Mouse (Mus musculus) spleen, adult 2 months (tissue): Measurements from ENCODE around the gene Zfp708. TPM values are rescaled to one million over a fixed set of nuclear protein-coding genes. Genes with fewer than 3 reads are reported as not detected.

Experiments used
- DNase-seq, 2 experiments: peaks; one replicate each; pipeline versions ENCODE4 v3.0.0 to v3.0.0-alpha.2; 2012 to 2021; ENCODE audit warnings: low spot score in 2 of 2, low read depth in 1 of 2
- H3K27ac ChIP-seq: fragments of 200-500 bp; 2 replicates; pipeline ENCODE4 v1.5.1; 2012; ENCODE audit warnings: low read length, inconsistent platforms; ENCODE audit not compliant: insufficient read depth
- H3K27me3 ChIP-seq: fragments of 200-500 bp; 2 replicates; pipeline ENCODE4 v1.6.1; 2012; ENCODE audit warnings: mild to moderate bottlenecking, moderate library complexity, low read length, inconsistent platforms; ENCODE audit not compliant: control insufficient read depth, insufficient read depth
- H3K36me3 ChIP-seq: fragments of 200-500 bp; 2 replicates; pipeline ENCODE4 v1.6.1; 2012; ENCODE audit warnings: mild to moderate bottlenecking, low read length, inconsistent platforms; ENCODE audit not compliant: control insufficient read depth, insufficient read depth
- H3K4me1 ChIP-seq: fragments of 200-500 bp; 2 replicates; pipeline ENCODE4 v1.6.1; 2011; ENCODE audit warnings: inconsistent platforms; ENCODE audit not compliant: control insufficient read depth, insufficient read depth, insufficient read length
- H3K4me3 ChIP-seq: fragments of 200-500 bp; 2 replicates; pipeline ENCODE4 v1.5.1; 2011; ENCODE audit warnings: mild to moderate bottlenecking, inconsistent platforms; ENCODE audit not compliant: insufficient read depth, insufficient read length; ENCODE audit errors: extremely low read depth
- CTCF ChIP-seq: fragments of 200-500 bp; IDR thresholded peaks from 2 replicates; pipeline ENCODE4 v1.5.1; 2011; ENCODE audit warnings: mild to moderate bottlenecking, inconsistent platforms; ENCODE audit not compliant: insufficient read depth, insufficient read length, insufficient replicate concordance; ENCODE audit errors: extremely low read depth
- POLR2A ChIP-seq: fragments of 200-500 bp; IDR thresholded peaks from 2 replicates; pipeline ENCODE4 v1.6.1; 2011; ENCODE audit warnings: low read depth, low read length, inconsistent platforms
- WGBS: fragments of 180-500 bp; shearing (Covaris S2); methylation state at CpG from one replicate; pipeline ENCODE4 v1.1.7; 2018; 5-methylcytosine and 5-hydroxymethylcytosine counted together
- polyA plus RNA-seq: library from polyadenylated mRNA; depleted of rRNA; stranded (reverse); fragments of >200 nt; gene quantifications from 2 replicates; pipeline ENCODE4 v1.2.3, GENCODE M21; 2012

Zfp708 gene
- polyA plus RNA-seq, 1 experiment, result 0.11 TPM

- Histone ChIP-seq H3K4me3 (no peak overlapping the region), H3K27me3 (peaks cover 2% of the 10 kb centered on the region; the same call in 1 of the 2 replicates), H3K27ac (no peak overlapping the region), H3K36me3 (no peaks in the 10 kb centered on the region), H3K4me1 (peaks cover 9% of the 10 kb centered on the region; the same call in 1 of the 2 replicates)
- DNase-seq, result no peak
- 84% methylated on average over 12 of the region's 12 CpGs for WGBS
- TF ChIP-seq POLR2A (no peak), CTCF (no peak)
Observed at GRCm38 (mm10) chr13:67112096-67112495, 14.3 kb upstream of the Zfp708 start.

DNA sequence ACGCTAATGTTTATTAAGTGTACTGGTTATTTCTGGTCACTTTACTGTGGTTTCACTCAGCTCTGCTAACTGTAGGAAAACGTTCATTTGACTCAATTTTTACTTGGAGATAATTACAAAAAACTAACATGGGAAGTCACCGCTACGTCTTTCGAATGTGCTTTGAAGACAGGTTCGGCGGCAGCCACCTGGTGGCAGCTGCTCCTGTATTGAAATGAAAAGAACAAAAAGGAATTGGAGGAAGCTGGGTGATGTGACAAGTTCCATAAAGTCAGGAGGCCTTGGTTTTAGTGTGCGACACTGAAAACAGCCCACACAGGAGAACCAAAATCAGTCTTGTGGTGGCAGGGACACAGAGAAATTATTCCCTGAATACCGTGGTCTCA lies 11.0 kb upstream of the Zfp708 start:
- peak overlapping the region; percentile 26; the same call in 1 of the 2 replicates for H3K4me3 ChIP-seq
- H3K4me1 ChIP-seq, result peaks cover 9% of the 10 kb centered on the region; the same call in 1 of the 2 replicates
- no peaks in the 10 kb centered on the region; the same call in 1 of the 2 replicates for H3K36me3 ChIP-seq
- H3K27me3 ChIP-seq, result peaks cover 2% of the 10 kb centered on the region; the same call in 1 of the 2 replicates
- 3% methylated on average over 9 of the region's 9 CpGs for WGBS
- DNase-seq, result peak in 1 of 2 experiments; percentile 47
- TF ChIP-seq POLR2A (no peak), CTCF (peak; percentile 24; the same call in 1 of the 2 replicates)
- 0 out of 2 replicates have a peak overlapping the region, but pooled peaks have one; percentile 22 for H3K27ac ChIP-seq

DNA sequence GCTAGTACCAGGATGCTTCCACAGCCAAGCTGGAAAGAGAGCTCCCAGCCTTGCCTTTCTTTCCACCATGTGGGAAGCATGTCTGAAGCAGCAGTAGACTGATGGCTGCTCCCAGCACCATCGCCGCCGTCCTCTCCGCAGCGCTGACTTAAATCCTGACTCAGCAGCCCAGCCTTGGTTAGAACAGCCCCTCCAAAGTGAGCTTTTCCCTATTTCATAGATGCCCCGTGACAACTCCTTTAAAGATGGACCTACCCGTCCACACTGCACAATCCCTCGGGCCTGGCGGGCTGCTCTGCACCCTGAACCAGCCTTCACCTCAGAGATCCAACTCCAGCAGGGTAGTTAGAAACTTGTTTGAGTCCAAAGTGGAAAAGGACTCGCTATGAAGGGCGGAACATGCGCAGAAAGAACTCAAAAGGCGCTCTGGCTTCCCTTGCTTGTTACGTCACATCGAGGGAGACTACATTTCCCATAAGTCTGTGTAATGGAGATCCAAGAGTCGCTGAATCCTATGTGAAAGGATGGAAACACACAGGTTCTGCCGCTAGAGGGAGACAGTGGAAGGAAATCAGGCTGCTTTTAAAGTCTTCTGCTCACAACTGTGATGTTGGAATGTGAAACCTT lies 10.5 kb upstream of the Zfp708 start, which contains the start of gene Gm28557:
TSS of gene Gm28557 (minus strand) at position 411 of the 627 bp plus-strand sequence.
- H3K4me1 ChIP-seq, result peaks cover 9% of the 10 kb centered on the region; the same call in 1 of the 2 replicates
- H3K4me3 ChIP-seq, result peak within 1 kb of the TSS; percentile 93
- H3K36me3 ChIP-seq, result no peaks in the 10 kb centered on the region; the same call in 1 of the 2 replicates
- peak; percentile 85 to 96 for DNase-seq
- TF ChIP-seq CTCF, result peak; percentile 45; the same call in 1 of the 2 replicates
- no peak; the same call in 1 of the 2 replicates for TF ChIP-seq POLR2A
- H3K27ac ChIP-seq, result peak within 1 kb of the TSS; percentile 83
- peaks cover 2% of the 10 kb centered on the region; the same call in 1 of the 2 replicates for H3K27me3 ChIP-seq
- WGBS, result under 1% methylated on average over 17 of the region's 17 CpGs

DNA sequence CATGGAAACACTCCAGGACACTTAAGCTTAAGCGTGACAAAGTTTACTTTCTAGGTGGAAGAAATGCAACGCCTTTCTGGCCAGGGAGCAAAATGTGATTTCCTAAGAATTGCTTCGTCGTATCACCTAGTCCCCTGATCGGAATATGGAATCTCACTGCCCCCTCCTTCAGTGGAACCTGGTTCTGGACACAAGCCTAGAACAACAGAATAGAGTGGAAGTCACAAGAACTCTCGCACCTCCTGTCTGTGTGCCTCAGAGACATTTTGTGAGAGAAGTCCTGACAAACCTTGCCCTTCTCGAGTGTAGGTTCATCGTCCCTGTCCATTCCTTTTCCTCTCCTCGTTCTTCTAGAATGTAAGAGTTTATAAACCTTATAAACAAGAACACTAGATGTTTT lies 9.9 kb upstream of the Zfp708 start:
- Histone ChIP-seq H3K27me3 (peaks cover 2% of the 10 kb centered on the region; the same call in 1 of the 2 replicates), H3K4me3 (no peak overlapping the region; the same call in 1 of the 2 replicates), H3K36me3 (no peaks in the 10 kb centered on the region; the same call in 1 of the 2 replicates), H3K4me1 (peaks cover 9% of the 10 kb centered on the region; the same call in 1 of the 2 replicates), H3K27ac (no peak overlapping the region)
- 55% methylated on average over 9 of the region's 9 CpGs for WGBS
- DNase-seq, result no peak
- TF ChIP-seq CTCF, result no peak
- TF ChIP-seq POLR2A, result no peak

DNA sequence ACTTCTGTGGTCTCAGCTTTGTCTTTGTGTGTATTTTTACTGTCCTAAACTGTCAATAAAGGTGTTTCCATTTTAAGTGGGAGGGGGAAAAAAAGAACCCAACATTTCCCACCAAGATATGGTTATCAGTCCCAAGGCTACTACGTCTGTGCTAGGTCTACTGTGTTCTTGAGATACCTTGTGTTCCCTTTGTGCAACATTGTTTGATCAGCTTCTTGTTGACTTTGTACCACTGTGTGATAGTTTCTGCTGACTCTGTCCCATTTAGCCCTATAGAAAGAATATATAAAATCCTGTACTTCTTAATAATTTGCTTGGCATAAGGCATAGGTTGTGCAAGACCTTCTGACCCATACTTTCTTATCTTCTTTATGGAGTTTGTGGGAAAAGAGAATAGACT lies 7.6 kb downstream of the Zfp708 start:
- no peaks in the 10 kb centered on the region for H3K27me3 ChIP-seq
- TF ChIP-seq CTCF (no peak), POLR2A (no peak)
- no peaks in the 10 kb centered on the region for H3K36me3 ChIP-seq
- H3K4me1 ChIP-seq, result no peaks in the 10 kb centered on the region
- H3K4me3 ChIP-seq, result no peak overlapping the region
- H3K27ac ChIP-seq, result no peak overlapping the region
- WGBS, result 81% methylated on average over 1 of the region's 1 CpGs
- DNase-seq, result no peak

- no peaks in the 10 kb centered on the region for H3K27me3 ChIP-seq
- no peak overlapping the region for H3K4me3 ChIP-seq
- TF ChIP-seq POLR2A, result no peak
- no peak for TF ChIP-seq CTCF
Observed at GRCm38 (mm10) chr13:67081946-67082345, 15.8 kb downstream of the Zfp708 start.

DNA sequence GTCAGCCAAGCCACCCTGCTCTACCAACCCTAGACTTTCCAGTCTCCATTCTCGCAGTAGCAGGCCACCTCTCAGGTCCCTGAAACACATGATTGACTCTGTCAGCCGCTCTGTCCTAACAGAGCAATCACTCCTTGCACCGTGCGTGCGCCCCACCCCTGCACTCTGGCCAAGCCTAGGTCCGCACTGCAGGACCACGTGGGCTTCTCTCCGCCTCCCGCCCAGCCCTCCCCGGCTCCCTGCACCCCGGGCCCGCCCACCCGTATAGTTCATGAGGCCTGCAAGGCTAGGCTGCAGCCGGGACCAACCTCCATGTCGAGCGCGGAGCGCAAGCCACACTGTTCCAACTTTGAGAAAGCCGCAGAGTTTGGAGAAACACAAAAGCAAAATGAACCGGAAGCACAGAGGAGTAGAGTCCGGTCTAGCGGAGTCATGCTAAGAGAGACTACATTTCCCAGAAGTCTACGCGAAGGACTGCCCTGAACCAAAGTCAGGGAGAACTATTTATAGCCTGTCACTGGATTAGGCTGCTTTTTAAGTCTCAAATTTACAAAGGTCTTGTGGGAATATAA lies 16.5 kb downstream of the Zfp708 start:
- peak overlapping the region; percentile 86 for H3K4me3 ChIP-seq
- H3K27me3 ChIP-seq, result no peaks in the 10 kb centered on the region
- DNase-seq, result peak; percentile 17 to 60
- TF ChIP-seq POLR2A, result peak; percentile 12; the same call in 1 of the 2 replicates
- TF ChIP-seq CTCF, result no peak
- H3K27ac ChIP-seq, result peak overlapping the region; percentile 57
- WGBS, result under 1% methylated on average over 24 of the region's 24 CpGs
- peaks cover 1% of the 10 kb centered on the region; the same call in 1 of the 2 replicates for H3K36me3 ChIP-seq
- no peaks in the 10 kb centered on the region for H3K4me1 ChIP-seq

More at GRCm38 (mm10) chr13:67081946-67082345, 15.8 kb downstream of the Zfp708 start:
- H3K27ac ChIP-seq, result no peak overlapping the region
- peaks cover 1% of the 10 kb centered on the region; the same call in 1 of the 2 replicates for H3K36me3 ChIP-seq
- peak in 1 of 2 experiments; percentile 14 for DNase-seq
- H3K4me1 ChIP-seq, result no peaks in the 10 kb centered on the region
- WGBS, result 68% methylated on average over 1 of the region's 1 CpGs
